Mouse (Mus musculus) hindbrain, embryonic 10.5 days (tissue): ENCODE data around the gene A430005L14Rik. TPM values are rescaled to one million over a fixed set of nuclear protein-coding genes. Genes with fewer than 3 reads are reported as not detected.

Experiments
- DNase-seq: peaks from one replicate; pipeline ENCODE4 v3.0.0-alpha.2; 2017; ENCODE audit warnings: low spot score
- H3K27ac ChIP-seq: fragments of 300-500 bp; sonication (generic); 2 replicates; pipeline ENCODE4 v1.5.1; 2016; ENCODE audit warnings: mild to moderate bottlenecking, moderate library complexity
- H3K27me3 ChIP-seq: fragments of 300-500 bp; sonication (generic); 2 replicates; pipeline ENCODE4 v1.6.1; 2016; ENCODE audit warnings: mild to moderate bottlenecking; ENCODE audit not compliant: poor library complexity, insufficient read depth, severe bottlenecking
- H3K36me3 ChIP-seq: fragments of 300-500 bp; sonication (generic); 2 replicates; pipeline ENCODE4 v1.6.1; 2016; ENCODE audit warnings: mild to moderate bottlenecking, moderate library complexity
- H3K4me1 ChIP-seq: fragments of 300-500 bp; sonication (generic); replicated peaks from 2 replicates; pipeline ENCODE4 v1.6.1; 2016; ENCODE audit warnings: mild to moderate bottlenecking
- H3K4me3 ChIP-seq: fragments of 300-500 bp; sonication (generic); 2 replicates; pipeline ENCODE4 v1.5.1; 2016; ENCODE audit warnings: mild to moderate bottlenecking, moderate library complexity
- H3K9me3 ChIP-seq: fragments of 300-500 bp; sonication (generic); 2 replicates; pipeline ENCODE4 v1.6.1; 2016; ENCODE audit warnings: mild to moderate bottlenecking, moderate library complexity
- WGBS: fragments of 180-500 bp; shearing (Covaris S2); methylation state at CpG from one replicate; pipeline ENCODE4 v1.1.7; 2016; 5-methylcytosine and 5-hydroxymethylcytosine counted together
- polyA plus RNA-seq: library from polyadenylated mRNA; unstranded; fragments of >200 nt; fragmentation: Nextera tagmentation; extraction: Ambion mirVana; gene quantifications from 2 replicates; pipeline ENCODE4 v1.2.1, GENCODE M21; 2016

Gene A430005L14Rik
- polyA plus RNA-seq, 1 experiment from 2014 or later: 131 TPM

- Histone ChIP-seq H3K36me3 (no peaks in the 10 kb centered on the region), H3K9me3 (no peaks in the 10 kb centered on the region), H3K4me3 (no peak overlapping the region), H3K27ac (no peak overlapping the region), H3K4me1 (peaks cover 17% of the 10 kb centered on the region), H3K27me3 (peaks cover 19% of the 10 kb centered on the region)
- 74% methylated on average over 2 of the region's 2 CpGs for WGBS
- no peak for DNase-seq
Observed at GRCm38 (mm10) chr4:153950372-153950771, 6.7 kb upstream of the A430005L14Rik start.

- Histone ChIP-seq H3K27me3 (peaks cover 22% of the 10 kb centered on the region), H3K36me3 (no peaks in the 10 kb centered on the region), H3K27ac (no peak overlapping the region), H3K9me3 (no peaks in the 10 kb centered on the region), H3K4me1 (peaks cover 17% of the 10 kb centered on the region), H3K4me3 (no peak overlapping the region)
- WGBS: 64% methylated on average over 3 of the region's 3 CpGs
- DNase-seq: no peak
Observed at GRCm38 (mm10) chr4:153951150-153951549, 5.9 kb upstream of the A430005L14Rik start.

GRCm38 (mm10) chr4:153951692-153952091, 5.3 kb upstream of the A430005L14Rik start:
- Histone ChIP-seq H3K36me3 (no peaks in the 10 kb centered on the region), H3K4me1 (peaks cover 21% of the 10 kb centered on the region), H3K27ac (peak overlapping the region; percentile 35; the same call in 1 of the 2 replicates), H3K9me3 (no peaks in the 10 kb centered on the region), H3K4me3 (no peak overlapping the region), H3K27me3 (peaks cover 20% of the 10 kb centered on the region)
- 36% methylated on average over 5 of the region's 5 CpGs for WGBS
- DNase-seq: no peak

GRCm38 (mm10) chr4:153955651-153956050, 1.4 kb upstream of the A430005L14Rik start:
- peaks cover 19% of the 10 kb centered on the region for H3K36me3 ChIP-seq
- H3K9me3 ChIP-seq: no peaks in the 10 kb centered on the region
- no peak overlapping the region for H3K4me3 ChIP-seq
- no peak for DNase-seq
- peaks cover 20% of the 10 kb centered on the region for H3K27me3 ChIP-seq
- WGBS: 92% methylated on average over 8 of the region's 8 CpGs
- H3K27ac ChIP-seq: no peak overlapping the region
- H3K4me1 ChIP-seq: peaks cover 36% of the 10 kb centered on the region

- no peaks in the 10 kb centered on the region for H3K9me3 ChIP-seq
- under 1% methylated on average over 37 of the region's 37 CpGs for WGBS
- peak overlapping the region; percentile 95 for H3K27ac ChIP-seq
- peaks cover 39% of the 10 kb centered on the region for H3K36me3 ChIP-seq
- H3K4me3 ChIP-seq: peak overlapping the region; percentile 92
- peak; percentile 73 for DNase-seq
- peaks cover 20% of the 10 kb centered on the region for H3K27me3 ChIP-seq
- peaks cover 20% of the 10 kb centered on the region for H3K4me1 ChIP-seq
Observed at GRCm38 (mm10) chr4:153957444-153958250, 610 bp downstream of the A430005L14Rik start.

GRCm38 (mm10) chr4:153962631-153963030, 5.6 kb downstream of the A430005L14Rik start:
- DNase-seq: no peak
- WGBS: 90% methylated on average over 7 of the region's 7 CpGs
- H3K4me1 ChIP-seq: peaks cover 13% of the 10 kb centered on the region
- no peak overlapping the region for H3K4me3 ChIP-seq
- H3K27me3 ChIP-seq: no peaks in the 10 kb centered on the region
- peaks cover 88% of the 10 kb centered on the region for H3K36me3 ChIP-seq
- H3K9me3 ChIP-seq: no peaks in the 10 kb centered on the region
- no peak overlapping the region for H3K27ac ChIP-seq

- WGBS: 91% methylated on average over 5 of the region's 5 CpGs
- no peaks in the 10 kb centered on the region for H3K9me3 ChIP-seq
- no peaks in the 10 kb centered on the region for H3K27me3 ChIP-seq
- no peak overlapping the region for H3K4me3 ChIP-seq
- no peaks in the 10 kb centered on the region for H3K4me1 ChIP-seq
- H3K27ac ChIP-seq: no peak overlapping the region
- H3K36me3 ChIP-seq: peaks cover 95% of the 10 kb centered on the region
- no peak for DNase-seq
Observed at GRCm38 (mm10) chr4:153966651-153967050, 9.6 kb downstream of the A430005L14Rik start.

- Histone ChIP-seq H3K27ac (no peak overlapping the region), H3K36me3 (peaks cover 89% of the 10 kb centered on the region), H3K9me3 (no peaks in the 10 kb centered on the region), H3K4me3 (no peak overlapping the region), H3K27me3 (no peaks in the 10 kb centered on the region), H3K4me1 (no peaks in the 10 kb centered on the region)
- 85% methylated on average over 2 of the region's 2 CpGs for WGBS
- DNase-seq: no peak
Observed at GRCm38 (mm10) chr4:153967556-153967955, 10.5 kb downstream of the A430005L14Rik start.

GRCm38 (mm10) chr4:153968063-153968462, 11.0 kb downstream of the A430005L14Rik start:
- Histone ChIP-seq H3K9me3 (no peaks in the 10 kb centered on the region), H3K36me3 (peaks cover 84% of the 10 kb centered on the region), H3K27ac (no peak overlapping the region), H3K4me3 (no peak overlapping the region), H3K4me1 (no peaks in the 10 kb centered on the region), H3K27me3 (no peaks in the 10 kb centered on the region)
- 87% methylated on average over 2 of the region's 2 CpGs for whole genome bisulfite sequencing
- DNase-seq: no peak

- peak within 1 kb of the TSS; percentile 93 for H3K27ac ChIP-seq
- WGBS: 2% methylated on average over 68 of the region's 68 CpGs
- no peaks in the 10 kb centered on the region for H3K9me3 ChIP-seq
- peaks cover 30% of the 10 kb centered on the region for H3K4me1 ChIP-seq
- peaks cover 32% of the 10 kb centered on the region for H3K36me3 ChIP-seq
- no peaks in the 10 kb centered on the region for H3K27me3 ChIP-seq
- H3K4me3 ChIP-seq: peak within 1 kb of the TSS; percentile 94
- DNase-seq: peak; percentile 95
Observed at GRCm38 (mm10) chr4:153974431-153975291, 17.6 kb downstream of the A430005L14Rik start, which contains the start of the genes Dffb and Cep104. Gene Dffb (minus strand): TSS chr4:153975126. Gene Cep104 (plus strand): TSS chr4:153975194.

GRCm38 (mm10) chr4:153975292-153975662, 18.2 kb downstream of the A430005L14Rik start:
- DNase-seq: no peak
- H3K36me3 ChIP-seq: peaks cover 32% of the 10 kb centered on the region
- H3K27ac ChIP-seq: peak overlapping the region; percentile 93
- H3K27me3 ChIP-seq: no peaks in the 10 kb centered on the region
- WGBS: under 1% methylated on average over 33 of the region's 33 CpGs
- H3K4me1 ChIP-seq: peaks cover 30% of the 10 kb centered on the region
- H3K9me3 ChIP-seq: no peaks in the 10 kb centered on the region
- peak overlapping the region; percentile 94 for H3K4me3 ChIP-seq

- DNase-seq: no peak
- no peaks in the 10 kb centered on the region for H3K9me3 ChIP-seq
- peaks cover 32% of the 10 kb centered on the region for H3K36me3 ChIP-seq
- WGBS: 44% methylated on average over 6 of the region's 6 CpGs
- H3K4me1 ChIP-seq: peaks cover 30% of the 10 kb centered on the region
- H3K4me3 ChIP-seq: peak overlapping the region; percentile 94
- H3K27ac ChIP-seq: peak overlapping the region; percentile 93; the same call in 1 of the 2 replicates
- H3K27me3 ChIP-seq: no peaks in the 10 kb centered on the region
Observed at GRCm38 (mm10) chr4:153975768-153976167, 18.7 kb downstream of the A430005L14Rik start.

- no peak overlapping the region for H3K27ac ChIP-seq
- H3K36me3 ChIP-seq: peaks cover 54% of the 10 kb centered on the region
- no peaks in the 10 kb centered on the region for H3K27me3 ChIP-seq
- DNase-seq: no peak
- H3K4me1 ChIP-seq: peaks cover 21% of the 10 kb centered on the region
- 94% methylated on average over 10 of the region's 10 CpGs for WGBS
- no peak overlapping the region for H3K4me3 ChIP-seq
- no peaks in the 10 kb centered on the region for H3K9me3 ChIP-seq
Observed at GRCm38 (mm10) chr4:153979243-153979642, 22.2 kb downstream of the A430005L14Rik start.
